In the genomic region with DNA sequence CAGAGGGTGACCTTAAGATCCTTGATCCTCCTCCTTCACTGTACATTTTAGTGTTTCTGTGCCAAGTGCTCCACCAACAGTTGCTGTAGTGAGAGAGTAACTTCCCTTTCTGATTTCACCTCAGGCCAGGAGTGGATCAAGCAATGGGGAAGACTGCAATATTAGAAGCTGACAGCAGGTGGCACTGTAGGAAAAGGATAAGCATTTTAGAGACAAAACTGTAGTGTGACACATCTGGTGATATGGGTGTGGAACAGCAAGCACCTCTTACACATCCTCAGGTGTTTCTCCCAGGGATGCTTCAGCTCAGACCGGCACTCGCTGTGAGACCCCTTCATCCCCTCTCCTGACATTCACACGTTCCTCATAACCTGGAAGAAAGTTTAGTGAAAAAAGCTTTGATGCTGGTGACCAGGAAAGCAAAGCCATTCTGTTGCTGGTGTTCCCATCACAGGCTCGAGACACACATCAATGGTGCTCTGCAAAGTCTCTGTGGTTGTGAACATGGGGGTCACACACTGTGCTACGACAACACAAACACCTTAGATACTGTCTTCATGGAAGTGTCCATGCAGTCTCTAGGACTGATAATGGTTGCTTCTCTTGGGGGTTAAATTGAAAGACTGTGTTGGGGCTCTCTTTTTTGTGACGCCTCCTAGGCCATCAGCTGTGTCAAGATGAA, we compare ENCODE assay signal across 8 mouse cellular contexts.
DNase-seq lines count a peak whose midpoint lies in the region; ATAC-seq lines count a peak whose summit lies in the region.

No protein-coding gene starts in this region.

- no peak overlapping the region for H3K4me3 ChIP-seq in forebrain, embryonic 13.5 days
- H3K4me3 ChIP-seq in hindbrain, embryonic 10.5 days: no peak overlapping the region

- no peak overlapping the region for H3K27ac ChIP-seq in forebrain, embryonic 13.5 days
- no peak overlapping the region for H3K27ac ChIP-seq in hindbrain, embryonic 10.5 days

- DNase-seq in MEL-GATA-1-ER (ENCODE audit: extremely low read depth, low read depth): peak; percentile 52
- peak; percentile 28 for DNase-seq in c-Kit-negative CD71-positive TER-119-positive erythroid progenitor cells, embryonic 14.5 days (ENCODE audit: low read depth, low spot score)
- peak; percentile 71 for DNase-seq in hindbrain, embryonic 10.5 days (ENCODE audit: low spot score)
- peak; percentile 80 to 89 for DNase-seq in layer of hippocampus, postnatal 14 days (ENCODE audit: low spot score in 2 of 2)
- DNase-seq in right cerebral cortex, postnatal 10 days (ENCODE audit: low spot score in 2 of 2): peak; percentile 85 to 88
- DNase-seq in urinary bladder, postnatal 10 days (ENCODE audit: low spot score): peak; percentile 66

- no peaks in the 10 kb centered on the region for H3K27me3 ChIP-seq in forebrain, embryonic 13.5 days
- no peaks in the 10 kb centered on the region for H3K27me3 ChIP-seq in hindbrain, embryonic 10.5 days (ENCODE audit: insufficient read depth, poor library complexity, severe bottlenecking)

- no peak overlapping the region for H3K4me2 ChIP-seq in forebrain, embryonic 13.5 days

- WGBS in forebrain, embryonic 13.5 days: 44% methylated on average over 6 of the region's 6 CpGs
- 48% methylated on average over 6 of the region's 6 CpGs for WGBS in hindbrain, embryonic 10.5 days

- no peak overlapping the region for H3K9ac ChIP-seq in forebrain, embryonic 13.5 days

- no peaks in the 10 kb centered on the region for H3K9me3 ChIP-seq in forebrain, embryonic 13.5 days (replicated peaks)
- no peaks in the 10 kb centered on the region for H3K9me3 ChIP-seq in hindbrain, embryonic 10.5 days

- no peaks in the 10 kb centered on the region for H3K4me1 ChIP-seq in forebrain, embryonic 13.5 days
- H3K4me1 ChIP-seq in hindbrain, embryonic 10.5 days (replicated peaks): no peaks in the 10 kb centered on the region

- ATAC-seq in forebrain, embryonic 13.5 days: peak; percentile 67; the same call in 1 of the 2 replicates
- peak; percentile 65 for ATAC-seq in megakaryocyte-erythroid progenitor cell, adult 5-6 weeks (replicated peaks; ENCODE audit: low FRiP score, low TSS enrichment, poor library complexity, severe bottlenecking)

- no peaks in the 10 kb centered on the region for H3K36me3 ChIP-seq in forebrain, embryonic 13.5 days (ENCODE audit: poor library complexity, severe bottlenecking)
- no peaks in the 10 kb centered on the region for H3K36me3 ChIP-seq in hindbrain, embryonic 10.5 days

Comparison
In these comparisons a context has a peak if more than half of its experiments do, and no peak if none do; other contexts are left out.
1. DNase-seq: peak in every context shown above with its lines; median percentile 86 in right cerebral cortex, postnatal 10 days; 84 in layer of hippocampus, postnatal 14 days; 71 in hindbrain, embryonic 10.5 days; 66 in urinary bladder, postnatal 10 days; 52 in MEL-GATA-1-ER; 28 in c-Kit-negative CD71-positive TER-119-positive erythroid progenitor cells, embryonic 14.5 days.